Mouse (Mus musculus) cortical plate, adult 2 months (tissue): ENCODE measurements at regions not wholly inside any gene's neighbourhood (a gene's known extent, or its start where the extent isn't known, plus 50 kb on each side); places are given as distances from the start of the nearest gene placed in this dataset.
"Not testable (repeated sequence)": the region's sequence is repeated elsewhere in the genome, so short reads cannot be mapped to it uniquely, and the experiment has no call there.

Experiments used
- H3K27ac ChIP-seq: fragments of 200-500 bp; 2 replicates; pipeline ENCODE4 v1.5.1; 2012; ENCODE audit warnings: low read length, control low read depth, inconsistent platforms; ENCODE audit not compliant: insufficient read depth
- H3K4me1 ChIP-seq: fragments of 200-500 bp; 2 replicates; pipeline ENCODE4 v1.6.1; 2011; ENCODE audit warnings: low read length; ENCODE audit not compliant: control insufficient read depth, insufficient read depth
- H3K4me3 ChIP-seq: fragments of 200-500 bp; 2 replicates; pipeline ENCODE4 v1.5.1; 2011; ENCODE audit warnings: mild to moderate bottlenecking, low read length, control low read depth; ENCODE audit not compliant: insufficient read depth
- CTCF ChIP-seq: fragments of 200-500 bp; IDR thresholded peaks from 2 replicates; pipeline ENCODE4 v1.5.1; 2011; ENCODE audit warnings: mild to moderate bottlenecking, control low read depth, low read length; ENCODE audit not compliant: insufficient read depth; ENCODE audit errors: extremely low read depth
- POLR2A ChIP-seq: fragments of 200-500 bp; IDR thresholded peaks from 2 replicates; pipeline ENCODE4 v1.6.1; 2011; ENCODE audit warnings: mild to moderate bottlenecking, low read length, control low read depth; ENCODE audit not compliant: insufficient read depth; ENCODE audit errors: extremely low read depth

DNA sequence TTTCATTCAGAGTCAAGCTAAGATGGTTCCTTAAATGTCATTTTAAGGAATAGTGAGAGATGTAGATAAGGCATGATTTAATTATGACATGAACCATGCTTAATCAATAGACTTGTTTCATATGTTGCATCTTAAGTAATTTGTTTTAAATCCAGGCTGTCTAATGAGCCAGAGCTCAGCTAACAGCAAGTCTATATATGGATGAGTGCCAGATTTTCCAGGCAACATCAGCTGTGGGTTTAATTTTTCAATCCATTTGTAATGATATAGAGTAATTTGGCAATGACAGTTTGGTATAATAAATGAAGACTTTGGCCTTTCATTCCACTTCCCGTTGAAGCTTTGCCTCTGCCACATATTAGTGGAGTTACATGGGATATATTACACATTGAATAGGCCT lies 677.3 kb upstream of the Sorcs1 start:
- H3K4me3 ChIP-seq: no peak overlapping the region
- H3K4me1 ChIP-seq: no peaks in the 10 kb centered on the region
- TF ChIP-seq POLR2A (no peak), CTCF (no peak)
- no peak overlapping the region for H3K27ac ChIP-seq

GRCm38 (mm10) chr19:51340491-51340890 lies 662.0 kb upstream of the Sorcs1 start:
- Histone ChIP-seq H3K4me1 (no peaks in the 10 kb centered on the region), H3K4me3 (no peak overlapping the region), H3K27ac (no peak overlapping the region)
- TF ChIP-seq CTCF: no peak
- TF ChIP-seq POLR2A: no peak

DNA sequence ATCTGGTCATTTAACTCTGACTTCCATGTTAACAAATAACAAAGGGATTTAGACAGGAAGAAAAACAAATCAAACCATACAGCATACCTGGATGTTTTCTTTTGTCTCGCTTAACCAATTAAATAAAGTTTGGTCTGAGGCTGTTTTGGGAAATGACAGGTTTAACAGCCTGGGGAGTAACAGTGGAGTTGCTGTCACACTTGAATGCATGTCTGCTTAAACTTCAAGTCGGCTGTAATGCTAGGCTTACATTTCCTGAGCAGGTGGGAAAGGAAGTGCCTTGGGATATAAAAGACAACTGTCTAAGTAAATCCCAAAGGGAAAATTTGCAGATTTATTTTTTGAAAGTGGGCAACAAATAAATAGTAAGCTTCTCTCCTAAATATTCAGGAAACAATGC lies 651.6 kb upstream of the Sorcs1 start:
- no peak overlapping the region for H3K27ac ChIP-seq

DNA sequence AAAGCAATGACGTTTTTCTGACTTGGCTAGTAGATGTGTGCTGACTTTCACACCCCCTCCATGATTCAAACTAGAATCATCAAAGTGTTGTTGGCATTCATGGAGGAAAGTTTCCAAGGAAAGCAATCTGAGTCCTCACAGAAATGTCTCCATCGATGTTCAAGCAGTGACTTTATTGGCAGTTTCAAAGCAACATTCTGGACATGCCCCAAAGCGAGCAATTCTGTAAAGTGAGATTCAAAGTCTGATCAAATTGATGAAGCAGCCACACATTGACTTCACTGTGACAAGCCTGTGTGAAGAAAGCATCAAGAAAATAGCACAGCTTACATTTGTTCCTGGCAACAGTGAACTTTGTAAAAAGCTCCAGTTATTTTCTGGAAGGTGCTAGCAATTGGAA lies 625.3 kb upstream of the Sorcs1 start:
- H3K4me1 ChIP-seq: no peaks in the 10 kb centered on the region
- no peak overlapping the region for H3K27ac ChIP-seq
- no peak for TF ChIP-seq CTCF
- no peak for TF ChIP-seq POLR2A
- no peak overlapping the region for H3K4me3 ChIP-seq

More for the DNA sequence above, 651.6 kb upstream of the Sorcs1 start:
- no peak for TF ChIP-seq POLR2A
- no peak for TF ChIP-seq CTCF
- Histone ChIP-seq H3K4me1 (no peaks in the 10 kb centered on the region), H3K4me3 (no peak overlapping the region)

DNA sequence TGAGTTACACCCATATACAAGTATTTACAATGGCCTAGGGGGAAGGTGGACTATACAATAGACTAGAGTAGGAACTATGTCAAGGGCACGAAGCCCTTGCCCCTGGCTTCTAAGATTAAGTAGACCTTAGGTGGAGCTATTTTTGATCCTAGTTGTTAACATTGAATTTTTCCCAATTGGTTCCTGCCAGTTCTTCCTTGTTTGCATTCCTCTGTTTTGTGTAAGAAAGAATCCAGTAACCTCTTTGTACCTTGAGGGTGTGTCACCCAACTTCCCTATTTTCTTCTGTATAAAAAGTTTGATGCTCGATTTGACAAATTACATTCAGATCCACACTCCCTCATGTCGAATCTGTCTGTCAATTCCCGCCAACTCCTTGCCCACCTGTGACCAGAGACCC lies 618.2 kb upstream of the Sorcs1 start:
- not testable (repeated sequence) for H3K27ac ChIP-seq, H3K4me1 ChIP-seq, H3K4me3 ChIP-seq

DNA sequence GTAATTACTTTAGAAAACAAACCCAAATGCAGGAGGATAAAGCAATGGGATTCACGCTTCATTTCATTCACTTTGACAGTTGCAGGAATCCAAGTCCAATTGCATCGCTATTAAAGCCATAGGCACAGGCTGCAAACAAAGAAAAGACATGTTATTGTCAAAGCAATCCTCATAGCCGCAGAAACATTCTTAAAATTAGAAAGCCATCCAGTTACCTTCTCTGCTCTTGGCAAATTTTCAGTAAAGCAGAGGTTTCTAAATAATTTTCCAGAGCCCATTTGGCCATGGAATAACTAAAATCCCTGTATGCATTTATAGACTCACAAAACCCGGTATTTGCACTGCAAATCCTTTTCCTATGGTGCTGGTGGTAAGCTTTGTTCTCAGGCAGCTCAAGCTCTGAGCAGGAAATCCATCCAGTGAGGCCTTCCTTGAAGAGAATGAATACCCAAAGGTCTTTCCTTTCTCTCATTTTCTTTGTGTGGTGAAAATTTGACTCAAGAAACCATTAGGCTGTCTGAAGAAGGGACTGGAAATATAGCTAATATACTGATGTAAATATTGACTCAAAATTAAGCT lies 590.6 kb upstream of the Sorcs1 start:
- H3K4me3 ChIP-seq: no peak overlapping the region
- no peak for TF ChIP-seq CTCF
- no peak for TF ChIP-seq POLR2A
- H3K4me1 ChIP-seq: no peaks in the 10 kb centered on the region
- no peak overlapping the region for H3K27ac ChIP-seq

- TF ChIP-seq POLR2A: no peak
- no peak for TF ChIP-seq CTCF
- Histone ChIP-seq H3K4me3 (no peak overlapping the region), H3K27ac (no peak overlapping the region)
Observed at GRCm38 (mm10) chr19:51240295-51240864, 561.9 kb upstream of the Sorcs1 start.

GRCm38 (mm10) chr19:51238181-51238523 lies 559.7 kb upstream of the Sorcs1 start:
- no peak overlapping the region for H3K4me3 ChIP-seq
- no peak overlapping the region for H3K27ac ChIP-seq
- no peaks in the 10 kb centered on the region for H3K4me1 ChIP-seq
- no peak for TF ChIP-seq POLR2A
- TF ChIP-seq CTCF: no peak

More at GRCm38 (mm10) chr19:51240295-51240864, 561.9 kb upstream of the Sorcs1 start:
- H3K4me1 ChIP-seq: no peaks in the 10 kb centered on the region

- H3K27ac ChIP-seq: no peak overlapping the region
Observed at GRCm38 (mm10) chr19:51237509-51238180, 559.2 kb upstream of the Sorcs1 start.

GRCm38 (mm10) chr19:51232525-51232924 lies 554.1 kb upstream of the Sorcs1 start:
- Histone ChIP-seq H3K4me3 (no peak overlapping the region), H3K27ac (no peak overlapping the region), H3K4me1 (no peaks in the 10 kb centered on the region)
- TF ChIP-seq POLR2A (no peak), CTCF (no peak)

More at GRCm38 (mm10) chr19:51237509-51238180, 559.2 kb upstream of the Sorcs1 start:
- TF ChIP-seq CTCF (no peak), POLR2A (no peak)
- Histone ChIP-seq H3K4me1 (no peaks in the 10 kb centered on the region), H3K4me3 (no peak overlapping the region)
